Comparison of ENCODE assay signal across 9 mouse cellular contexts in the genomic region with DNA sequence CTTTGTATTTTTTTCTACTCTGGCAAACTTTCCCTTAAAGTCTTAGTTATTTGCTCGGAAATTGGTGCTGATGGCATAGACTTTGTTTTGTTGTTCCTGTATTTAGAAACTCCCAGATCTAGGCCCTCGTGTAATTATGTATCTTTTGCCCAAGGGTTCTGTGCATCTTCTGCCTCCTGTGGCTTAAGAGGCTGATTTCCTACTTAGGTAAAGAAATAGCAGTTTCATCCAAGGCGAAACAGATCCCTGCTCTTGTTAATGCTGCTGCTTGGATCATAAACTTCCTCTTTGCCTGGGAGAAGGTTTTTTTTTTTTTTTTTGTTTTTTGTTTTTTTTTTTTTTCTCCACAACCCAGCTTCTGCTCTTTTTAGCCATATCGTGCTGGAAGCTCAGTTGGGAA. TPM values are rescaled to one million over a fixed set of nuclear protein-coding genes. Genes with fewer than 3 reads are reported as not detected.
DNase-seq lines count a peak whose midpoint lies in the region; ATAC-seq and TF ChIP-seq lines count a peak whose summit lies in the region.
"Had no signal": no experiment of that assay in that cellular context is flagged by ENCODE, and none has a peak within 500 bp of the region (broad histone marks: within the 10 kb centered on the region; RNA-seq: fewer than 3 reads in every experiment).

No protein-coding gene starts in this region.

- H3K9ac ChIP-seq in heart, adult 2 months (ENCODE audit: low read depth, low read length): no peak overlapping the region
- peak overlapping the region; percentile 59 for H3K9ac ChIP-seq in lung, postnatal 0 days (replicated peaks; ENCODE audit: low read depth)
- no peak overlapping the region; the same call in 1 of the 2 replicates for H3K9ac ChIP-seq in limb, embryonic 14.5 days (ENCODE audit: low read depth, low read length, severe bottlenecking)
- H3K9ac ChIP-seq in stomach, embryonic 16.5 days (ENCODE audit: low read length): 0 out of 2 replicates have a peak overlapping the region, but pooled peaks have one; percentile 26
- H3K9ac ChIP-seq: liver, embryonic 14.5 days had no signal

- no peak for TF ChIP-seq CTCF in heart, adult 2 months (IDR thresholded peaks at IDR 0.05)
- no peak; the same call in 1 of the 2 replicates for TF ChIP-seq CTCF in lung, postnatal 0 days (IDR thresholded peaks at IDR 0.05)

- H3K27ac ChIP-seq in heart, adult 2 months: peak overlapping the region; percentile 100
- H3K27ac ChIP-seq in heart, embryonic 10.5 days: no peak overlapping the region
- H3K27ac ChIP-seq in lung, postnatal 0 days (ENCODE audit: low read length): peak overlapping the region; percentile 100
- 0 out of 2 replicates have a peak overlapping the region, but pooled peaks have one; percentile 39 for H3K27ac ChIP-seq in limb, embryonic 14.5 days (replicated peaks; ENCODE audit: low read depth, low read length)
- H3K27ac ChIP-seq in stomach, embryonic 16.5 days (ENCODE audit: low read length): peak overlapping the region; percentile 100
- H3K27ac ChIP-seq: liver, embryonic 14.5 days had no signal

- H3K9me3 ChIP-seq in heart, embryonic 10.5 days: no peaks in the 10 kb centered on the region
- H3K9me3 ChIP-seq in lung, postnatal 0 days (ENCODE audit: low read length): no peaks in the 10 kb centered on the region
- no peaks in the 10 kb centered on the region for H3K9me3 ChIP-seq in limb, embryonic 14.5 days (ENCODE audit: control insufficient read depth, low read length)
- H3K9me3 ChIP-seq in stomach, embryonic 16.5 days (replicated peaks; ENCODE audit: control insufficient read depth, low read length): no peaks in the 10 kb centered on the region

- peak overlapping the region; percentile 83 for H3K4me2 ChIP-seq in lung, postnatal 0 days (replicated peaks; ENCODE audit: low read depth, low read length)
- H3K4me2 ChIP-seq in limb, embryonic 14.5 days (replicated peaks; ENCODE audit: low read depth, low read length, severe bottlenecking): peak overlapping the region; percentile 75; the same call in 1 of the 2 replicates
- H3K4me2 ChIP-seq in stomach, embryonic 16.5 days (ENCODE audit: low read depth, low read length): peak overlapping the region; percentile 73

- intact Hi-C loops in heart, adult 2 months (cut with DNase I): loop anchor here (5.0 to 10.0 kb wide), 4 partner anchors 230 to 678 kb away; no protein-coding TSS in a partner anchor
- intact Hi-C loops in gastrocnemius, postnatal 14 days (cut with DNase I; ENCODE audit: low total_unique reads): loop anchor here (5.0 to 10.0 kb wide), 3 partner anchors 113 to 818 kb away; no protein-coding TSS in a partner anchor

- TF ChIP-seq POLR2A in heart, adult 2 months (IDR thresholded peaks at IDR 0.05; ENCODE audit: insufficient read depth, low read depth, low read length): no peak
- no peak for TF ChIP-seq POLR2A in limb, embryonic 14.5 days (IDR thresholded peaks at IDR 0.05; ENCODE audit: borderline replicate concordance, extremely low read depth, insufficient read depth, insufficient read length)

- H3K4me3 ChIP-seq in heart, adult 2 months: no peak overlapping the region
- H3K4me3 ChIP-seq in heart, embryonic 10.5 days: no peak overlapping the region
- H3K4me3 ChIP-seq in lung, postnatal 0 days (ENCODE audit: low read depth, low read length): no peak overlapping the region
- 0 out of 2 replicates have a peak overlapping the region, but pooled peaks have one; percentile 77 for H3K4me3 ChIP-seq in limb, embryonic 14.5 days (replicated peaks; ENCODE audit: low read length)
- H3K4me3 ChIP-seq in stomach, embryonic 16.5 days (replicated peaks; ENCODE audit: low read length): peak overlapping the region; percentile 93; the same call in 1 of the 2 replicates

- no peaks in the 10 kb centered on the region for H3K36me3 ChIP-seq in heart, adult 2 months (ENCODE audit: control insufficient read depth, insufficient read depth, low read length)
- H3K36me3 ChIP-seq in heart, embryonic 10.5 days: peaks cover 2% of the 10 kb centered on the region; the same call in 1 of the 2 replicates
- H3K36me3 ChIP-seq in lung, postnatal 0 days (ENCODE audit: insufficient read depth, low read length): peaks cover 4% of the 10 kb centered on the region; the same call in 1 of the 2 replicates
- no peaks in the 10 kb centered on the region for H3K36me3 ChIP-seq in limb, embryonic 14.5 days (ENCODE audit: control insufficient read depth, insufficient read depth, low read length)
- H3K36me3 ChIP-seq in stomach, embryonic 16.5 days (ENCODE audit: control insufficient read depth, insufficient read depth, low read length): no peaks in the 10 kb centered on the region

- peaks cover 4% of the 10 kb centered on the region for H3K4me1 ChIP-seq in heart, adult 2 months (ENCODE audit: control insufficient read depth, insufficient read depth, low read length)
- peaks cover 5% of the 10 kb centered on the region; the same call in 1 of the 2 replicates for H3K4me1 ChIP-seq in heart, embryonic 10.5 days
- 0 out of 2 replicates have a peak, but pooled peaks cover 8% of the 10 kb centered on the region for H3K4me1 ChIP-seq in lung, postnatal 0 days (ENCODE audit: insufficient read depth, low read depth, low read length)
- H3K4me1 ChIP-seq in limb, embryonic 14.5 days (ENCODE audit: control insufficient read depth, insufficient read depth, low read length): peaks cover 15% of the 10 kb centered on the region
- peaks cover 12% of the 10 kb centered on the region; the same call in 1 of the 2 replicates for H3K4me1 ChIP-seq in stomach, embryonic 16.5 days (ENCODE audit: control insufficient read depth, insufficient read depth, low read length)

- TF ChIP-seq EP300 in heart, adult 2 months (IDR thresholded peaks at IDR 0.05; ENCODE audit: insufficient read depth, low read depth, low read length): no peak
- TF ChIP-seq EP300 in lung, postnatal 0 days (IDR thresholded peaks at IDR 0.05): no peak

- ATAC-seq in lung, postnatal 0 days: no peak
- no peak for ATAC-seq in limb, embryonic 14.5 days (ENCODE audit: low FRiP score, low read depth)
- ATAC-seq in stomach, embryonic 16.5 days (ENCODE audit: insufficient read depth, low FRiP score): no peak

- WGBS in heart, adult 2 months: 57% methylated on average over 4 of the region's 4 CpGs
- WGBS in heart, embryonic 10.5 days: 59% methylated on average over 4 of the region's 4 CpGs
- WGBS in lung, postnatal 0 days: 29% methylated on average over 4 of the region's 4 CpGs
- WGBS in limb, embryonic 14.5 days: 33% methylated on average over 4 of the region's 4 CpGs
- WGBS in stomach, embryonic 16.5 days: 40% methylated on average over 4 of the region's 4 CpGs

- H3K79me2 ChIP-seq in heart, adult 2 months (replicated peaks; ENCODE audit: control insufficient read depth, insufficient read depth, low read length): peaks cover 4% of the 10 kb centered on the region

- DNase-seq in heart, adult 2 months: no peak
- DNase-seq in heart, embryonic 10.5 days (ENCODE audit: low spot score): no peak
- DNase-seq in lung, postnatal 0 days (ENCODE audit: low spot score): no peak
- no peak for DNase-seq in lung, postnatal 25 days (ENCODE audit: low spot score)
- DNase-seq in limb, embryonic 14.5 days (ENCODE audit: low spot score): no peak
- DNase-seq in gastrocnemius, postnatal 14 days: no peak
- DNase-seq in layer of hippocampus, adult 8-10 months (ENCODE audit: low spot score in 2 of 2): no peak

- no peaks in the 10 kb centered on the region for H3K27me3 ChIP-seq in heart, adult 2 months (ENCODE audit: control insufficient read depth, insufficient read depth, low read length)
- H3K27me3 ChIP-seq in heart, embryonic 10.5 days (ENCODE audit: insufficient read depth, poor library complexity, severe bottlenecking): no peaks in the 10 kb centered on the region
- no peaks in the 10 kb centered on the region for H3K27me3 ChIP-seq in lung, postnatal 0 days (replicated peaks; ENCODE audit: insufficient read depth, low read length)
- H3K27me3 ChIP-seq in limb, embryonic 14.5 days (ENCODE audit: control insufficient read depth, insufficient read depth, low read length): no peaks in the 10 kb centered on the region
- no peaks in the 10 kb centered on the region for H3K27me3 ChIP-seq in stomach, embryonic 16.5 days (ENCODE audit: control insufficient read depth, insufficient read depth, low read length)

RNA-seq across cellular contexts. Expression of gene Jun, which starts 2.3 kb away (rescaled TPM):
- total RNA-seq in heart, adult 2 months (2021): 10 to 100 TPM; 42.4 to 54.1 TPM
- polyA plus RNA-seq in heart, adult 2 months (2012; rRNA removed): 24.0 and 28.0 TPM in 2 replicates
- 75.7 and 76.6 TPM in 2 replicates for polyA plus RNA-seq in heart, embryonic 10.5 days (2016; fragmentation: Nextera tagmentation; extraction: Ambion mirVana)
- polyA plus RNA-seq in lung, postnatal 0 days (2015; fragmentation: Nextera tagmentation; extraction: Ambion mirVana): 145 and 158 TPM in 2 replicates
- polyA plus RNA-seq in limb, embryonic 14.5 days (2012; rRNA removed): 65.3 and 91.6 TPM in 2 replicates
- polyA plus RNA-seq in limb, embryonic 14.5 days (2014; fragmentation: Nextera tagmentation; extraction: Ambion mirVana): 50.6 and 56.2 TPM in 2 replicates
- polyA plus RNA-seq in stomach, embryonic 16.5 days (2015; fragmentation: Nextera tagmentation; extraction: Ambion mirVana): 90.7 and 107 TPM in 2 replicates
- 10 to 100 TPM; 37.6 to 54.8 TPM for total RNA-seq in gastrocnemius, postnatal 14 days (2021)
- 10 to 100 TPM; 85.9 to 98.9 (median 93.5) TPM for total RNA-seq in layer of hippocampus, adult 8-10 months (2022)

Comparison
In these comparisons a context has a peak if more than half of its experiments do, and no peak if none do; other contexts are left out.
1. H3K4me3 ChIP-seq: peak in limb, embryonic 14.5 days (single experiment) and stomach, embryonic 16.5 days (single experiment); none in heart, adult 2 months (single experiment), heart, embryonic 10.5 days (single experiment) and lung, postnatal 0 days (single experiment).
2. H3K9ac ChIP-seq: peak in lung, postnatal 0 days (single experiment) and stomach, embryonic 16.5 days (single experiment); none in heart, adult 2 months (single experiment) and limb, embryonic 14.5 days (single experiment).
3. Peak in every context shown above with its lines, with median percentiles within 50 percentile points of each other: H3K4me2 ChIP-seq.